Mouse (Mus musculus): ENCODE data around the gene Actl6b.
"Not testable (repeated sequence)": the region's sequence is repeated elsewhere in the genome, so short reads cannot be mapped to it uniquely, and the experiment has no call there.

The Actl6b gene

GRCm38 (mm10) chr5:137607860-137608653, 54.7 kb downstream of the Actl6b start:
- DNase-seq: no peak

DNA sequence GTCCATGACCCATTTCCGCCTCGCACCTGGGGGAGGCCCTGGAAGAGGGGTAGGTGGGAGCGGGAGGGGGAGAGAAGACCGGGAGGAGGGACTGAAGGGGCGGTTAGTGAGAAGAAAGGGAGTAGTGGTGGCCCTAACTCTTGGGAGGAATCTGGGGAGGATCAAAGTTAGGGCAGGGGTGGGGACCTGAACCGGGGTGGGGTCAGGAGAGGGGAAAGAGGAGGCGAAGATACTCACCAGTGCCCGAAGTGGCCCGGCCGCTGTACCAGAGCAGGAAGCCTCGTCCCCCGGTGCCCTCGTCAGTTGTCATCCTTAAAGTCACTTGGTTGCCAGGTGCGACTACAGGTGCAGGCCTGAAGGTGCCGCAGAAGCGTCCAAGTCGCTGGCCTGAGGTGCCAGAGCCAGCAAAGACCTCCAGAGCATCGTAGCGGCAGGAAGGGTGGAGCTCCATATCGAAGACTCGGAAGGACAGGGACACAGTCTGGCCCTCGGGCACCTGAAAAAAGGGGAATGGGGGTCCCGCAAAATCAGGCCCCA, 55.4 kb downstream of the Actl6b start:
- no peak for DNase-seq

- no peak for DNase-seq
Observed at GRCm38 (mm10) chr5:137609292-137609691, 56.0 kb downstream of the Actl6b start.

GRCm38 (mm10) chr5:137610056-137610455, 56.7 kb downstream of the Actl6b start:
- no peak for DNase-seq

GRCm38 (mm10) chr5:137610548-137611244, 57.4 kb downstream of the Actl6b start:
- no peak for DNase-seq

DNA sequence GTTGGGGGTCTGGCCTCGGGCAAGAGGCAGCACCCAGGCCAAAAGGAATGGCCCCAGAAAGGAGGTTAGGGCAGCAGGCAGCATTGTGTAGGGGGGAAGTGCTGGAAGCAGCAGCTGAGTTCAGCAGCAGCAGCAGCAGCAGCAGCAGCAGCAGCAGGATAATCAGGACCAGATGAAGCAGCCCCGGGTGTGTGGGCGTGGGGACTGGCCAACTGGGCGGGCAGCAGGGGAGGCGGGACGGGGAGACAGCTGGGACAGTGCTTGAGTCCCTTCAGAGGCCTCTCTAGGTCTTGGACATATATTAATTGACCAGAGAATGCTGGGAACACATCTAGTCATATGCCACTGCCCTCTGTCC, 57.9 kb downstream of the Actl6b start:
- no peak for DNase-seq

GRCm38 (mm10) chr5:137613076-137613475, 59.8 kb downstream of the Actl6b start:
- no peak for DNase-seq

- DNase-seq: no peak
Observed at GRCm38 (mm10) chr5:137613550-137613949, 60.2 kb downstream of the Actl6b start, which contains the start of gene Pcolce. Pcolce (minus strand) TSS chr5:137613784.

DNA sequence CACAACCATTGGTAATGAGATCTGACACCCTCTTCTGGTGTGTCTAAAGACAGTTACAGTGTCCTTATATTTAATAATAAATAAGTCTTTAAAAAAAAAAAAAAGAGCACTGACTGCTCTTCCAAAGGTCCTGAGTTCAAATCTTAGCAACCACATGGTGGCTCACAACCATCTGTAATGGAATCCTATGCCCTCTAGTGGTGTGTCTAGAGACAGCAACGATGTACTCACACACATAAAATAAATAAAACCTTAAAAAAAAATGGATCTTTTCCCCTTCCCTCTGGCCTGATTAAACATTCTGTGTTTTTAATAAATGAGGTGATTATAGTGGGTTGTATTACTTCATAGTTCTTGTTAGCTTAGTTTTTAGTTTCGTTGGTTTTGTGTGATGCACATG, 61.6 kb downstream of the Actl6b start:
- not testable (repeated sequence) for DNase-seq

DNA sequence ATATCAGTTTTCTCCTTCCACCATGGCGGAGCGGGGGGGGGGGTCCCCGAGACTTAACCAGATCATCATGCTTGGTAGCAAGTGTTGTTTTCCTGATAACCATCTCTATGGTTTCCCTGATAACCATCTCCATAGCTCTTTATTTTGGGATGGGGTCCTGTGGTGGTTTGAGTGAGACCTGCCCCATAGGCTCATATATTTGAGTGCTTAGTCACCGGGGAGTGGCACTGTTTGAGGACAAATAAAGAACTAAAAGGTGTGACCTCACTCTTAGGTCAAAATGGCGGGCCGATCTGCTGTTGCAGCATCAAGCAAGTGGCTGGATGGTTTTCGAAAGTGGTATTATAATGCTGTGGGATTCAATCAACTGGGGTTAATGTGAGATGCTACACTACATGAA, 62.0 kb downstream of the Actl6b start:
- no peak for DNase-seq
